Mouse (Mus musculus) liver, embryonic 15.5 days (tissue): ENCODE measurements around the gene Sema7a. TPM values are rescaled to one million over a fixed set of nuclear protein-coding genes. Genes with fewer than 3 reads are reported as not detected.

Experiments
- ATAC-seq: fragments of 200-750 bp; cut with Nextera tagmentation; 2 replicates; pipeline ENCODE4 v1.8.0; 2017; ENCODE audit warnings: moderate number of reproducible peaks, mild to moderate bottlenecking, moderate library complexity; ENCODE audit not compliant: insufficient read depth
- H3K27ac ChIP-seq: fragments of 300-500 bp; sonication (generic); replicated peaks from 2 replicates; pipeline ENCODE4 v1.5.1; 2015; ENCODE audit warnings: mild to moderate bottlenecking, inconsistent platforms
- H3K27me3 ChIP-seq: fragments of 300-500 bp; sonication (generic); 2 replicates; pipeline ENCODE4 v1.6.1; 2015; ENCODE audit warnings: mild to moderate bottlenecking, inconsistent platforms
- H3K36me3 ChIP-seq: fragments of 300-500 bp; sonication (generic); replicated peaks from 2 replicates; pipeline ENCODE4 v1.6.1; 2015; ENCODE audit warnings: moderate library complexity, mild to moderate bottlenecking, inconsistent platforms
- H3K4me1 ChIP-seq: fragments of 300-500 bp; sonication (generic); replicated peaks from 2 replicates; pipeline ENCODE4 v1.6.1; 2015; ENCODE audit warnings: inconsistent platforms
- H3K4me2 ChIP-seq: fragments of 300-500 bp; sonication (generic); 2 replicates; pipeline ENCODE4 v1.6.1; 2015; ENCODE audit warnings: moderate library complexity, mild to moderate bottlenecking, inconsistent platforms
- H3K4me3 ChIP-seq: fragments of 300-500 bp; sonication (generic); replicated peaks from 2 replicates; pipeline ENCODE4 v1.5.1; 2015; ENCODE audit warnings: mild to moderate bottlenecking, inconsistent platforms
- H3K9ac ChIP-seq: fragments of 300-500 bp; sonication (generic); 2 replicates; pipeline ENCODE4 v1.6.1; 2015; ENCODE audit warnings: moderate library complexity, mild to moderate bottlenecking, inconsistent platforms
- H3K9me3 ChIP-seq: fragments of 300-500 bp; sonication (generic); replicated peaks from 2 replicates; pipeline ENCODE4 v1.6.1; 2016; ENCODE audit warnings: inconsistent platforms
- WGBS: fragments of 180-500 bp; shearing (Covaris S2); methylation state at CpG from one replicate; pipeline ENCODE4 v1.1.7; 2015; ENCODE audit warnings: mixed read lengths; ENCODE audit not compliant: insufficient replicate concordance; 5-methylcytosine and 5-hydroxymethylcytosine counted together
- polyA plus RNA-seq: library from polyadenylated mRNA; unstranded; fragments of >200 nt; fragmentation: Nextera tagmentation; extraction: Ambion mirVana; gene quantifications from 2 replicates; pipeline ENCODE4 v1.2.1, GENCODE M21; 2015

Gene Sema7a
- polyA plus RNA-seq, 1 experiment from 2014 or later, result not detected

DNA sequence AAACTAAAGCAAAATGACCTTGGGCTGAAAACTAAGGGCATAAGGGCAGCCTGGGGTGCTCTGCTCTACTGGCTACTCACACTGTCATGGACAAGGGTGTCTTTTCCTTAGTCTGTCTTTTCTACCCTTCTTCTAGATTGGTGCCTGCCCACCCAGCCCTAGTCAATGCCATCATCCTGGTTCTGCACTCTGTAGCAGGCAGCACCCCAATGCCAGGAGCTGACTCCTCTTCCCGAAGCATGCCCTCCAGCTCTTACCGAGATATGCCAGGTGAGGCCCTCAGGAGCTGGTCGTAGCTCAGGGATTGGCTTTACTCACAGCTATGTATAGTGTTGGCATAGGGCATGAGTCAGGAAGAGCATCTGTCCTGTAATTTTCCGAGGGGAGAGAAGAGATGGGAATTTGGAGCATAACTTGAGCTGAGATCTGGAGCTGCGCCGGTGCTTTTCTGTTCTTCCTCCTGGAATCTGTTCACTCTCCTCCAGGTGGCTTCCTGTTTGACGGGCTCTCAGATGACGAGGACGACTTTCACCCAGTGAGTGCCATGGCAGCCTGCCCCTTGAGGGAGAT lies 18.3 kb upstream of the Sema7a start:
- 74% methylated on average over 9 of the region's 9 CpGs for WGBS
- Histone ChIP-seq H3K4me1 (no peaks in the 10 kb centered on the region), H3K36me3 (peaks cover 84% of the 10 kb centered on the region)

DNA sequence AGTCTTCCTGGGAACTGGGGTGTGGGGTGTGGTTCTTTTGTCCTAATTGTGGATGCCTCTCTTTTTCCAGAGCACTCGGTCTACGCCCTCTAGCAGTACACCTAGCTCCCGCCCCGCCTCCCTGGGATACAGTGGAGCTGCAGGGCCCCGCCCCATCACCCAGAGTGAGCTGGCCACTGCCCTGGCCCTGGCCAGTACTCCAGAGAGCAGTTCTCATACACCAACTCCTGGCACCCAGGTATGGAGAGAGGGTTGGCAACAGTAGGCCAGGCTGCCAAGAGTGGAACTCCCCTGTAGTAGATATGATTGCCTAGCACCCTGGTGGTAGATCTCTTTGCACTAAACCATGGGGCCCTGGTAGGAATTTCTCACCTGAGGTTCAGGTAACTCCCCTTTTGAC lies 17.5 kb upstream of the Sema7a start:
- Histone ChIP-seq H3K27me3 (no peaks in the 10 kb centered on the region), H3K27ac (no peak overlapping the region), H3K4me2 (no peak overlapping the region), H3K36me3 (peaks cover 88% of the 10 kb centered on the region), H3K9me3 (no peaks in the 10 kb centered on the region), H3K4me1 (no peaks in the 10 kb centered on the region), H3K4me3 (no peak overlapping the region), H3K9ac (no peak overlapping the region)
- ATAC-seq, result no peak
- WGBS, result 93% methylated on average over 5 of the region's 5 CpGs

More for the DNA sequence above, 18.3 kb upstream of the Sema7a start:
- Histone ChIP-seq H3K9me3 (no peaks in the 10 kb centered on the region), H3K4me3 (no peak overlapping the region), H3K9ac (no peak overlapping the region), H3K27me3 (no peaks in the 10 kb centered on the region), H3K4me2 (no peak overlapping the region), H3K27ac (no peak overlapping the region)
- no peak for ATAC-seq

DNA sequence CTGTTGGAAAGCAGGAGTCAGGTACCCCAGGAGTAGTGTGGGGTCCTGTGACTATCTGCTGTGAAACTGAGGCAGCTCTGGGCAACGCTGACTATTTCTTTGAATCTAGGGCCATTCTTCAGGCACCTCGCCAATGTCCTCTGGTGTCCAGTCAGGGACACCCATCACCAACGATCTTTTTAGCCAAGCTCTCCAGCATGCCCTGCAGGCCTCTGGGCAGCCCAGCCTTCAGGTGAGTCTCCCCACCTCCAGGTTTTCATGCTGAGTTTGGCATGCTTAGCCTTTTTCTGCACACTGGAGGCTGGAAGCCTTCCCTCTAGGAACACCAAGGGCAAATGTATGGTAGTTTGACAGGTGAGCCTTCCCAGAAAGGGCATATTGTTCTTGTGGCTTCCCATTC lies 16.9 kb upstream of the Sema7a start:
- H3K4me3 ChIP-seq, result no peak overlapping the region
- no peaks in the 10 kb centered on the region for H3K9me3 ChIP-seq
- H3K4me2 ChIP-seq, result no peak overlapping the region
- no peaks in the 10 kb centered on the region for H3K4me1 ChIP-seq
- no peaks in the 10 kb centered on the region for H3K27me3 ChIP-seq
- no peak for ATAC-seq
- peaks cover 87% of the 10 kb centered on the region for H3K36me3 ChIP-seq
- WGBS, result 91% methylated on average over 3 of the region's 3 CpGs
- H3K27ac ChIP-seq, result no peak overlapping the region
- no peak overlapping the region for H3K9ac ChIP-seq

DNA sequence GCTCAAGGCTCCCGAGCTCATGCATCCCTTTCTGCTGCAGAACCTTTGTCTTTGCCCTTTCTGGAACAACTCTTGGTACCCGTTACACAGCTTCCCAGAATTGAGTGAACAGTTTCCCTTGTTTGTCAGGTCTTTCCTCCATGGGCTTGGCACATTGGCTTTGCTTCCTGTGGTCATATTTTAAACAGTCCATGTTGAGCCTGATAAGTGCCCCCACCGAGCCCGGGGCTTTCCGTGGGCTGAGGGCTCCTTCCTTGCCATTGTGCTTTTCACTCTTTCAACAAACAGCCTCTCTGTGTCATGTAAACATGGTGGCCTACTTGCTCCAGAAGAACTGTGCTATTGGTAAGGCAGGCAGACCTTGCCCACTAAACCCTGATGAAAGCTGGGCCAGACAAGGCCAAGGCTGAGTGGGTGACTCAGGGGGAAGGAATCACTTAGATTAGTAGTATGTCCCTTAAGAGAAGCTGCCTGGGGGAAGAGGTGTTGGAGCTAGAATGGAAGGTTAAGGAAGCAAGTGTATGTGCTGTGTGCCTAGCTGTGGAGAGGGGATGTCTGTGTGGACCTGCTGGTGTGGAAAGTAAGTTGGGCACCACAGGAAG lies 8.6 kb upstream of the Sema7a start:
- H3K27ac ChIP-seq, result no peak overlapping the region
- no peak for ATAC-seq
- H3K4me2 ChIP-seq, result no peak overlapping the region
- no peaks in the 10 kb centered on the region for H3K9me3 ChIP-seq
- WGBS, result 21% methylated on average over 5 of the region's 5 CpGs
- no peak overlapping the region for H3K9ac ChIP-seq
- H3K4me3 ChIP-seq, result no peak overlapping the region
- peaks cover 27% of the 10 kb centered on the region for H3K36me3 ChIP-seq
- H3K4me1 ChIP-seq, result no peaks in the 10 kb centered on the region
- peaks cover 3% of the 10 kb centered on the region; the same call in 1 of the 2 replicates for H3K27me3 ChIP-seq

DNA sequence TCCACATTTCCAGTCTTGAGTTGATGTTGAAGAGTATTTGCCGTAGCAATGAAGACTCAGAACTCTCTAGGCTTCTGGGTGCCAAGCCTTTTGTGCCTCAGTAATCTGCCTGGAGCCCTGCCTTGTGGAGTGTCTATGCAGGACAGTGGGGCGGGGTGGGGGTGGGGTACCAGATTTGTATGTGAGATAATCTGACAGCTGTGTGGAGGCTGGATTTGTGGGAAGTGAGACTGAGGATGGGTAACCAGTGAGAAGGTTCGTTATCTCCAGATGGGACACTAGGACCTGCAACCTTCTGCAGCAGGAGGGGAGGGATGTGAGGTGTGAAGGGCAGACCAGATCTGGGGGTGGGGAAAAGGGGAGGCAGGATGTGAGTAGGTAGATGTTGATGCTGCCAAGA lies 7.7 kb upstream of the Sema7a start:
- peaks cover 13% of the 10 kb centered on the region for H3K27me3 ChIP-seq
- WGBS, result 41% methylated on average over 3 of the region's 3 CpGs
- H3K4me3 ChIP-seq, result no peak overlapping the region
- ATAC-seq, result no peak
- H3K9me3 ChIP-seq, result no peaks in the 10 kb centered on the region
- H3K9ac ChIP-seq, result no peak overlapping the region
- H3K27ac ChIP-seq, result no peak overlapping the region
- peaks cover 18% of the 10 kb centered on the region for H3K36me3 ChIP-seq
- H3K4me2 ChIP-seq, result no peak overlapping the region
- H3K4me1 ChIP-seq, result no peaks in the 10 kb centered on the region

DNA sequence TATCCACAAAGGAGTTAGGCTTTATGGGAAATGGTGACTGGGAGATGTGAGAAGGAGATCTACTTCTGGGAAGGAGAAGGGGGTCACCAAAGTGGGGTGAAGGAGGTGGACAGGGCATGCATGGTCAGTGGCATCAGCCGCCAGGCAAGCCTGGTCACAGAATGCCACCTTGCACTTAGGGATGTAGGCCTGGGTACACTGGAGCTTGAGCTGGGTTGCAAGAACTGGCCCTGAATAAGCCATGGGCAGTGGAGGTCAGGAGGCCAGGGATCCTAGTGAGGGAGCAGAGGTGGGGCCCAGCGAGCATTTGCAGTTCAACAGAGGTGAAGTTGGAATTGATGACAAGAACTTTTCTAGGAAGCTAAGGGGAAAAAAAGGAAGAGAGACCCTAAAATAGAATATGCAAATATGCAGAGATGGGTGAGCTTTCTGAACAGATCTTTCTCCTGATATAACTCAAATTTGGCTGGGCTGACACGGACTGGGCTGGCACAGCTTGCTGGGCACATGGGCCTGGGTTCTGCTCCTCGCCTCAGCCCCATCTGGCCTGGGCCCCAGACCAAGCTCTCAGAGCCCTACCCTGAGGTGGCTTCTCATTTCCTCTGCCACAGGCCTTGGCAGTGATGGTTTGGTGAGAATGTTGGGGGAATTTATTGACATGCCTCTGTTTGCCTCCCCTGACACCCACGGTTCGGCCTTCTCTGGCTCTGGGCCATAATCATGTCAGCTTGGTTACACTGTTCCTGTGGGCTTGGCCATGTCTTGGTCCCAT lies 6.9 kb upstream of the Sema7a start:
- peaks cover 11% of the 10 kb centered on the region for H3K36me3 ChIP-seq
- no peak overlapping the region for H3K4me2 ChIP-seq
- WGBS, result 52% methylated on average over 6 of the region's 6 CpGs
- peaks cover 20% of the 10 kb centered on the region for H3K27me3 ChIP-seq
- no peak overlapping the region for H3K27ac ChIP-seq
- H3K4me3 ChIP-seq, result no peak overlapping the region
- no peaks in the 10 kb centered on the region for H3K9me3 ChIP-seq
- ATAC-seq, result no peak
- no peak overlapping the region for H3K9ac ChIP-seq
- H3K4me1 ChIP-seq, result no peaks in the 10 kb centered on the region

DNA sequence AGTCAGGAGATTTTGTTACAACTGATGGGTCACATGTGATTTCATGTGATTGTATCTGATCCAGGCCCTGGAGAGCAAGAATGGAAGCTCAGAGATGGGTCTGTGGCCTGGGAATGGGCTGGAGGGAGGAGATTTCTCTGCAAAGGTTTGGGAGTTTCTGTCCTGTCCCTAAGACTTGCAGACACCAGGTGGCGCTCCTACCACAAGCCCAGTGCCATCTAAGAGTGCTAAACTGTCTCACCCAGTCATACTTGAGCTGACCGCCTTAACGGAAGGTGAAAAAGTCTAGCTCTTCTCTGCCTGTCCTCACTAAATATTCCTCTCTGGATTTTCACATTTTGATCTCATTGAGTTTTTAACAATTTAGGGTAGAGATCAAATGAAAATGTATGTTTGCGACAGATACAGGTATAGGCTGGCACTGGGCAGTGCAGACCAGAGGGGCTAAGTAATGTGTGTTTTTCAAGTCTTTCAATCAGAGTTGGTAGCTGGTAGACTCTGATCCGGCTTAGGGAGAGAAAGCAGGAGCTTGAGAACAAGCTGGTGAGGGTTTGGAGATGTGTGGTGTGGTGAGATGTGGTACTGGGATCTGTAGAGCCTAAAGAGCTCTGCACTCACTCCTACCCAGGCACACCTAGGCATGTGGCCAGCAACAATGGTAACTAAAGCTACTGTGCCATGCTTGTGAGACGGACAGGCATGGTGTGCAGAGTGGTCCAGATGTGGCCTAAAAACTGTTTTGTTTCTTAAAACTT lies 4.1 kb upstream of the Sema7a start:
- no peak overlapping the region for H3K9ac ChIP-seq
- no peak for ATAC-seq

DNA sequence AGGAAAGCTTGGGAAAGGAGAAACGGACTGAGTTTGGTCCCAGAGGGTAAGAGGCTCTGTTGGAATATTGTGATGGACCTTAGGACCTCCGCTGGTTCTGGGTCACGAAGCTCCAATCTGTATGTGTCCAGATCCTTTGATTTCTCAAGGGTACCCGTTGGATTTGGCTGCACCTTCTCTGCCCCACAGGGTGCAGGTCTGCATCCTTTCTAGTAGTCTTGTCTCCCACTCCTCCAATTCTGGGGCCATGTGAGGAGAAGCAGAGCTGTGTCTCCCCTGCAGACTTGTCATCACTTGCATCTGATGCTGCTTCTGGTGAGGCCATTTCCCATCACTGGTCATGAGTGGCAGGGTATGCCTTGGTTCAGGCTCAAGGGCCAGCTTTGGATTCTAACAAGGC lies 2.7 kb upstream of the Sema7a start:
- H3K9me3 ChIP-seq, result no peaks in the 10 kb centered on the region
- H3K4me3 ChIP-seq, result no peak overlapping the region
- no peak overlapping the region for H3K4me2 ChIP-seq
- peaks cover 11% of the 10 kb centered on the region for H3K4me1 ChIP-seq
- H3K27me3 ChIP-seq, result peaks cover 62% of the 10 kb centered on the region
- WGBS, result 59% methylated on average over 4 of the region's 4 CpGs
- no peak overlapping the region for H3K27ac ChIP-seq
- ATAC-seq, result no peak
- H3K36me3 ChIP-seq, result no peaks in the 10 kb centered on the region
- H3K9ac ChIP-seq, result no peak overlapping the region

More for the DNA sequence above, 4.1 kb upstream of the Sema7a start:
- Histone ChIP-seq H3K9me3 (no peaks in the 10 kb centered on the region), H3K27ac (no peak overlapping the region), H3K4me1 (peaks cover 11% of the 10 kb centered on the region), H3K4me2 (no peak overlapping the region), H3K4me3 (no peak overlapping the region), H3K27me3 (peaks cover 49% of the 10 kb centered on the region), H3K36me3 (no peaks in the 10 kb centered on the region)
- WGBS, result 24% methylated on average over 6 of the region's 6 CpGs

DNA sequence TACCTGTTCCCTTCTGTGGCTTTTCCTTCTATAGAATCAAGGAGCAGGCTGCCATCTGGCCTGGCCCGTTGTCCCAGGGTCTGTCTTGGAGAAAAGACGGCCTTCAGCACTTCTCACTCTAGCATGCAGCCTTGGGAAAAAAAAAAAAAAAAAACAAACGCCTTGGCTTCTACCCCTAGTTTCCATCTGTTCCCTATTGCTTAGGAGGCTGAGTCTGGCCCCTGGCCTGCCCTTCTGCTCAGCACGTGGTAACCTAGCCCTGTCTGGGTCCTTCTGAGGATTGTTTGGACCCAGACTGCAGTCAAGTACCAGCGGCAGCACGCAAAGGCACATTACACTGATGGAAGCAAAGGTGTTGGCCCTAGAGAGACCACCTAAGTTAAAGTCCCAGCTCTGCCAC lies 2.3 kb upstream of the Sema7a start:
- no peaks in the 10 kb centered on the region for H3K9me3 ChIP-seq
- no peaks in the 10 kb centered on the region for H3K36me3 ChIP-seq
- ATAC-seq, result no peak
- H3K4me1 ChIP-seq, result peaks cover 11% of the 10 kb centered on the region
- H3K27me3 ChIP-seq, result peaks cover 67% of the 10 kb centered on the region
- no peak overlapping the region for H3K4me2 ChIP-seq
- H3K27ac ChIP-seq, result no peak overlapping the region
- H3K9ac ChIP-seq, result no peak overlapping the region
- H3K4me3 ChIP-seq, result no peak overlapping the region
- 48% methylated on average over 6 of the region's 6 CpGs for WGBS

DNA sequence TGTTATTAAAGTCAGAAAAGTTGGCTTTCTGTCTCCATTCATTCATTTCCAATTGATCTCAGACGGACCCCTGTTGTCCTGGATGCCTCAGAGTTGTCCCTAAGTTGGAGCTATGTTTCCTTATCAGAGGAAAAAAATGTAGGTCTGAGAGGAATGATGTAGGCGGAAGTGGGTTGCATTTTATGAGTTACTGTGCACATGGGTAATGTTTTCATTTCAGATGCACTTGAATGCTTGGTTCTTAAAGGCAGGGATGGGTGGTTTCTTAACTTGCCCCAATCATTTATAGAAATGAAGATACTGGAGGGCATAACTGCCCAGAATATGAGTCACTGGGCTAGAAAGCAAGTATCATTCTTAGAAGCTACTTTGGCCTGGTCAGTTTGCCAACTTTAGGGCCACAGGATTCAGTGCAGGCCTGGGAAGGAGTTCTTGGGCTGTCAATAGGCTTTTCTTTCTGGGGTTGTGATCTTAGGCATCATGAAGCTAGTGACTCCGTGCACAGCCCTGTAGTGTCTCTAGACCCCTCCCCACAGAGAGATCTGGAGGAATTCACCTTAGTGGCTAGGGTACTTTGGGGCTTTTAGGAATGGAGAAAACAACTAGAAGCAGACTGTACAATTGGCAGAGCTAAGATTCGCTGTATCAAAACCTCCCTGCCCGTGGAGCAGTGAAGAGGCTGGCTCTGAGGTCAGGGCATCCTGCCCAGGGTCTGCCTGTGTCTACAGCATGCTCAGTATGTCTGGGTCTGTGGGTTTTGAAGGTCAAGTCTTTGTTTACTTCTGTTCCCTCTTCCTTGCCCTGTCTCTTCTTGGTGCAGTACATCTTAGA lies 1.5 kb upstream of the Sema7a start:
- Histone ChIP-seq H3K4me3 (no peak overlapping the region), H3K4me2 (no peak overlapping the region), H3K9me3 (no peaks in the 10 kb centered on the region), H3K27me3 (peaks cover 75% of the 10 kb centered on the region), H3K27ac (no peak overlapping the region), H3K36me3 (no peaks in the 10 kb centered on the region), H3K9ac (no peak overlapping the region), H3K4me1 (peaks cover 11% of the 10 kb centered on the region)
- WGBS, result 52% methylated on average over 5 of the region's 5 CpGs
- no peak for ATAC-seq
